Mouse (Mus musculus): ENCODE results near the gene Abcg1. TPM values are rescaled to one million over a fixed set of nuclear protein-coding genes. Genes with fewer than 3 reads are reported as not detected.

The Abcg1 gene
- 15.3 and 17.5 TPM in 2 replicates for polyA plus RNA-seq (2016; fragmentation: Nextera tagmentation; extraction: Ambion mirVana)

DNA sequence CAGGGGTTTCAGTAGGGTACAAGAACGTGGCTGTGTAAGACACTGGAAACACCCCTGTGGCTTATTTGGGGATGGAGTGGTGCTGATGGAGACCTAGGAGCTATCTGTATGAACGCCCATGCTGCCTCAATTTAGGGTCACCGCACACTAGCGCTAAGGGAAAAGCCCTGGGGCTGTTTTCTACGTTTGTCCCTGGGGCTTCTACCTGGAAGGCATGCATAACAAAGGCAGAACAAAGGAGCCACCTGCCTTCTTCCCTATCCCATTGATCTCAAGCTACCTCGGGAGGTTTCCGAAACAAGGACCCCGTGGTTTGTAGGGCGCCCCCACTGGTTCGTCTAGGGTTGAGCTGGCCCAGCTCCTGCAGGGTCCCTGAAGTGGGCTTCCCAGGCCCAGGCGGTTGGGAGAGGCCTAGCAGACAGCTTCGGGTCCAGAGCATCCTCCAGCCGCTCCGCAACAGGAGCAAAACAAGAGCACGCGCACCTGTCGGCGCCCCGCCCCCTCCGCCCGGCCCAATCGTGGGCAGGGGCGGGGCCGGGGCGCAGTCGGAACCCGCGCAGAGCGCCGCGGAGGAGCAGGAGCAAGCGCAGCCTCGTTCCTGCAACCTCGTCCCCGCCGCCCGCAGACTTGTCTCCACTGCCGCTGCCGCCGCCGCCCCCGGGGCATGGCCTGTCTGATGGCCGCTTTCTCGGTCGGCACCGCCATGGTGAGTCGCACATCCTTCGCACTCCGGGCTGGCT lies at the start of gene Abcg1:
Gene Abcg1 (plus strand): TSS at position 525 of the 740 bp plus-strand sequence.
- Histone ChIP-seq H3K27ac (peak within 1 kb of the TSS; percentile 80), H3K36me3 (no peaks in the 10 kb centered on the region), H3K4me2 (replicated peaks) (peak within 1 kb of the TSS; percentile 93), H3K4me1 (peaks cover 27% of the 10 kb centered on the region), H3K4me3 (peak within 1 kb of the TSS; percentile 60), H3K27me3 (peaks cover 16% of the 10 kb centered on the region), H3K9me3 (replicated peaks) (peaks cover 10% of the 10 kb centered on the region), H3K9ac (peak within 1 kb of the TSS; percentile 71)
- 1% methylated on average over 49 of the region's 49 CpGs for WGBS
- ATAC-seq (ENCODE audit: low FRiP score): peak; percentile 79

DNA sequence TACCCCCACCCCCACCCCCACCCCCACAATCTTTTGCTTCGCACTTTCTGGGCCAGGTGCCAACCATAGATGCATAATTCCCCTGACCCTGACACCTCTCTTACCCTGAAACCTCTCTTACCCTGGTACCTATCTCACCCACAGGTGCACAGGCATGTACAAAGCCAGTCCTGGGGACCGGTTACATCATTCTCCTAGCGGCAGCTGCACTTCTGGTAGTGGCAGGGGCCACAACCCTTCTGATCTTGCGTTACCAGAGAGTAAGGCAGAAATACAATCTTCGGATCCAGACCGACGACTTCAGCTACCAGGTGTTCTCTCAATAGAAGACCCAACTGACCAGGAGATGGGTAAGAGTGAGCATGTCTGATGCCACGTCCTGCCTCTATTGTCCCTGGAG lies 49.1 kb upstream of the Abcg1 start:
- Histone ChIP-seq H3K4me1 (no peaks in the 10 kb centered on the region), H3K27ac (no peak overlapping the region), H3K9me3 (replicated peaks) (no peaks in the 10 kb centered on the region), H3K36me3 (no peaks in the 10 kb centered on the region), H3K4me2 (replicated peaks) (no peak overlapping the region), H3K27me3 (no peaks in the 10 kb centered on the region), H3K9ac (no peak overlapping the region), H3K4me3 (no peak overlapping the region)
- WGBS: 83% methylated on average over 8 of the region's 8 CpGs
- no peak for ATAC-seq (ENCODE audit: low FRiP score)

DNA sequence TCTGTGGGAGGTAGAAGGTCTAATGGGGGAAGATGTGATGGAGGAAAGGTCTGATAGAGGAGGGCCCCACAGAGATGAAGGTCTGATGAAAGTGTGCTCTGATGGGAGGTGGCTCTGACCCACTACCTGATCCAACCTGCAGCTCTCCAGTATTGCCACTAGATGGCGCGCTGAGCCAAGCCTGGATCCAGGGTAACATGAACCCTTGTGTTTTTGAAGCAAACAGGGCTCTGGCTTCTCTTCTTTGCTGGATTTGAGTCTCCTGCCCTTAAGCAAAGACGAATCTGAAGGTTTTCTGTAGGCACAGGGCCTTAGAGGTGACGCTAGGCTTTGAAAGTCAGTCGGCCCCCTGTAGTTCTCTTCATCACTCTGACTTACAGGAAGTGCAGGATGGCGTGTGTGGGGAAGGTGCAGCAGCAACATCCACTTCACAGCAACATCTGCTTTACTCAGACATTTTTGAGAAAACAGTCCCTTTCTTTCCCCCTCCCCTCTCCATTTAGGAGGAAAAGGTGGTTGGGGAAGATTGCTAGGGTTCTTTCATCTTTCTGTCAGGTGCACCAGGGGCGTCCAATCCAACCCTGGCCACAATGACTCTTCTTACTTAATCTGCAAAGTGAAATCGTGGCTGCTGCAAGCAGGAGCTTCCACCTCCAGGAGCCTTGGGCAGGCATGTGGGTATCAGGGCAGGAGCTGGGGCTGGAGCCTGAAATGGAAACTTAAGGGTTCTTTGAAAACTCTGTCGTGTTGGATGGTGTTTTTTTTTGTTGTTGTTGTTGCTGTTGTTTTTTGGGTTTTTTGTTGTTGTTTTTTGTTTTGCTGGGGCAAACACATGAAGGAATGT lies 45.7 kb upstream of the Abcg1 start:
- Histone ChIP-seq H3K36me3 (no peaks in the 10 kb centered on the region), H3K27me3 (no peaks in the 10 kb centered on the region), H3K4me1 (no peaks in the 10 kb centered on the region), H3K4me2 (replicated peaks) (no peak overlapping the region), H3K9ac (no peak overlapping the region), H3K27ac (no peak overlapping the region), H3K4me3 (no peak overlapping the region), H3K9me3 (replicated peaks) (peaks cover 8% of the 10 kb centered on the region; the same call in 1 of the 2 replicates)
- 35% methylated on average over 9 of the region's 9 CpGs for WGBS
- ATAC-seq (ENCODE audit: low FRiP score): no peak

DNA sequence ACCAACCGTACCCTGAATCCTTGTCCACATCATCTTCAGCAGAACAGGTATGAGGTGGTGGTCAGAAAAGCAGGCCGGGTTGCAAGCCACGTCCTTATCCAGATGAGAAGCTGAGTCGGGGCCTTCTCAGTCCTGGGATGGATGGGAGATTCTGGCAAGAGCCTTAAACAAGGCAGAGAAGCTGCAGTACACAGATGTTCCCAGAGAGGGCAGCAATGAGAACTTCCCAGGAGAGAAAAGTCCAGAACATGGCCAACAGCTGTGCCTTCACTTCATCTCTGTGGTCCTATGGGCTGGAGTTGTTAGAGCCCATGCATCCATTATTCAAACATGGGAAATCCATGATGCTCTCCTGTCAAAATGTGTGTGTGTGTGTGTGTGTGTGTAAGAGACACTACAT lies 39.2 kb upstream of the Abcg1 start:
- no peak overlapping the region for H3K27ac ChIP-seq
- H3K9me3 ChIP-seq (replicated peaks): peaks cover 8% of the 10 kb centered on the region; the same call in 1 of the 2 replicates
- ATAC-seq (ENCODE audit: low FRiP score): no peak
- no peaks in the 10 kb centered on the region for H3K27me3 ChIP-seq
- 70% methylated on average over 4 of the region's 4 CpGs for WGBS
- H3K4me2 ChIP-seq (replicated peaks): no peak overlapping the region
- H3K9ac ChIP-seq: no peak overlapping the region
- no peak overlapping the region for H3K4me3 ChIP-seq
- no peaks in the 10 kb centered on the region for H3K4me1 ChIP-seq
- H3K36me3 ChIP-seq: no peaks in the 10 kb centered on the region

DNA sequence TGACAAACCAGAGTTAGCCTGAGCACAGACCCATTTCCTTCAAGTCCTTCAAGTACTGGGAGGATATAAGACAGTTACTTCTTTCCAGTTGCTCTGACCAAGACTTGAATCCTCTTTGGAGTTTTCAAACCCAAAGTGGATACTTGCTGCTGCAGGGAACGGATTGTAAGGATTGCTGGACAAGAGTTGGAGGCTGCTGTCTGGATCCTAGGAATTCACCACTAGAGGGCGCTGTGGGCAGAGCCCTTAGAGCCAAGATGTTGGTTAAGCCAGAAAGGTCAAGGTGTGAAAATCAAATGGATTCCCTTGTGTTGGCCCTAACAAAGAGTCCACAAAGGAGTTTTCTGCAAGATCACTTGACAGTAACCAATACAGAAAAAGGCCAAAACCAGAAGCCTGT lies 38.0 kb upstream of the Abcg1 start:
- no peak overlapping the region for H3K27ac ChIP-seq
- no peaks in the 10 kb centered on the region for H3K27me3 ChIP-seq
- no peaks in the 10 kb centered on the region for H3K36me3 ChIP-seq
- ATAC-seq (ENCODE audit: low FRiP score): no peak
- H3K4me3 ChIP-seq: no peak overlapping the region
- H3K9me3 ChIP-seq (replicated peaks): peaks cover 8% of the 10 kb centered on the region; the same call in 1 of the 2 replicates
- H3K4me1 ChIP-seq: no peaks in the 10 kb centered on the region
- 7% methylated on average over 2 of the region's 2 CpGs for WGBS
- no peak overlapping the region for H3K9ac ChIP-seq
- H3K4me2 ChIP-seq (replicated peaks): no peak overlapping the region

DNA sequence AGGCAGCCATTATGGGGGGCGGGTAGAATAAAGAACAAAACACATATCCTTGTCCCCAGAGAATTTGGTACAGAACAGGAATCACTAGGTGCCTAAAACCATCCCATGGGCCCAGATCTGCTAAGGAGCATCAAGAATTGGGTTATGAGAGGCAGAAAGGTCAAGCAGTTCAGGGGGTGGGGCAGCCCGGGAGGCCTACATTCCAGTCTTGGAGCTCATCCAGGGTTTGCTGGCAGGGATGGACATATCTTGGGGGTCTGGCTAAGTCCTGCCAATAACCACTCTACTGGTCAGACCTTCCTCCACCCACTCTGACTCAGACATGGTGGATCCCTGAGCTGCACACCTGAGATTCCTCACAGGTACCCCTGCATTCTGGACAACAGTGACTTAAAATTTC lies 37.4 kb upstream of the Abcg1 start:
- no peak overlapping the region for H3K27ac ChIP-seq
- H3K4me1 ChIP-seq: no peaks in the 10 kb centered on the region
- H3K9me3 ChIP-seq (replicated peaks): peaks cover 8% of the 10 kb centered on the region; the same call in 1 of the 2 replicates
- no peak for ATAC-seq (ENCODE audit: low FRiP score)
- H3K27me3 ChIP-seq: no peaks in the 10 kb centered on the region
- no peak overlapping the region for H3K4me3 ChIP-seq
- WGBS: 90% methylated on average over 2 of the region's 2 CpGs
- no peak overlapping the region for H3K4me2 ChIP-seq (replicated peaks)
- no peak overlapping the region for H3K9ac ChIP-seq
- H3K36me3 ChIP-seq: no peaks in the 10 kb centered on the region

DNA sequence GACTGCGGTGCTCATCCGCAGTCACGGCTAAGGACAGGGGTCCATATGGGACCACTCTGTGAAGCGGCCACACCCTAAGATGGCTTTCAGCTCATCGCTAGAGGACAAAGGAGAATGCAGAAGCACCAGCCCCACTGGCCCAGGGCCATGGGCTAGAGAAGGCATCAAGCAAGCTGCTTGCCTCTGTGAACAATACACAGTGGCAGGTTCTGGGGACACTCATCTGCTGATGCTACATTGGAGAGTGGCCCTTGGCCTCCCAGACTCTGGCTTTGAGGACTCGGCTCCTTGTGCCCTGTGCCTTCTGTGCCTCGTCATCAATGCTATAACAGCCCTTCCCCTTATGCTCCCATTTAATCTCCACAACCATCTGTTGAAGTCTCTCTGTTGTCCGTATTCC lies 36.2 kb upstream of the Abcg1 start:
- Histone ChIP-seq H3K4me1 (no peaks in the 10 kb centered on the region), H3K4me2 (replicated peaks) (no peak overlapping the region), H3K4me3 (no peak overlapping the region), H3K9ac (no peak overlapping the region), H3K9me3 (replicated peaks) (peaks cover 5% of the 10 kb centered on the region; the same call in 1 of the 2 replicates), H3K27ac (no peak overlapping the region), H3K27me3 (no peaks in the 10 kb centered on the region), H3K36me3 (no peaks in the 10 kb centered on the region)
- ATAC-seq (ENCODE audit: low FRiP score): no peak
- 81% methylated on average over 8 of the region's 8 CpGs for WGBS

DNA sequence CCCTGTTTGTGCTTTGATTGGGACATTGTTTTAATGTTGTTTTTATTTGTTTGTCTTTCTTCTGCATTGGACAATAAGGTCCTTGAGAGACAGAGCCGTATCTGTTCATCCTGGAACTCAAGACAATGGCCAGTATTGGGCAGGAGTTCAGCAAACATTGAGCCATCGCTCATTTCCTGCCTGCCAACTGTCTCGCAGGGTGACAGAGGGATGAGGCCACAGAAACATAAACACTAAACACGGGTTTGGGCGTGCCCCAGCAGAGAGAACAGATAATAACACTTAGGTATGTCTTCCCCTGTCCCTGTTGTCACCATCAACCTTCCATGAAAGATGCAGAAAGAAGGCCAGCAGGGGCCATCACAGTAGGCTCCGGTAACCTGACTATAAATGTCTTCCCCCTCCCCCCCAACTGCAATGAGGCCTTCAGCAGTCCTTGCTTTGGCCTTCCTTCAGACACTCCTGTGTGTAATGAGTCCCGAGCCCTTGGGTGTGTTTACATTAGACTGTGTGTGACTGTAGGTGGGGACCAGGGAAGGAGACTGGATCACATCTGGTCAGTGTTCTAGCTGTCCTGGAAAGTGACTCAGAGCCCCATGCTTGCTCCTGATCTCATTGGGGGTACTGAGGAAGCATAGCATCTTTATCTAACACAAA lies 33.2 kb upstream of the Abcg1 start:
- H3K4me3 ChIP-seq: no peak overlapping the region
- H3K9ac ChIP-seq: no peak overlapping the region
- 72% methylated on average over 7 of the region's 7 CpGs for WGBS
- no peak overlapping the region for H3K4me2 ChIP-seq (replicated peaks)
- H3K4me1 ChIP-seq: no peaks in the 10 kb centered on the region
- no peaks in the 10 kb centered on the region for H3K27me3 ChIP-seq
- H3K9me3 ChIP-seq (replicated peaks): no peaks in the 10 kb centered on the region
- no peak overlapping the region for H3K27ac ChIP-seq
- H3K36me3 ChIP-seq: no peaks in the 10 kb centered on the region
- no peak for ATAC-seq (ENCODE audit: low FRiP score)

DNA sequence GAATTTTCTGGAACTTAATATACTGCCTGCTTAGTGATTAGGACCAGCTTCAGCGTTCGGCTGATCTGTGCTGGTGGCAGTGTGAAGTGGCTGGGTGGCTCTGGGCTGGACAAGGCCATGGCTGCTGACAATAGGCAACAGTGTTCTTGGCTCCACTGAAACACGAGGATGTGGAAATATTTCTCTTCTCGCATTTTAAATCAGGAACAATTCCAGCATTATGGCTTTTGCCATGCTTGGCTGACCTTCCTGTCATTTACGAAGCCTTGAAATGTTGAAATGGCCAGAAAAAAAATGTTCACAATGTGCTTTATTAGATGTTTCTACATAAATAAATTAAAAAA lies 32.7 kb upstream of the Abcg1 start:
- ATAC-seq (ENCODE audit: low FRiP score): no peak
- WGBS: 65% methylated on average over 5 of the region's 5 CpGs
- Histone ChIP-seq H3K9me3 (replicated peaks) (no peaks in the 10 kb centered on the region), H3K4me1 (no peaks in the 10 kb centered on the region), H3K27me3 (no peaks in the 10 kb centered on the region), H3K27ac (no peak overlapping the region), H3K36me3 (no peaks in the 10 kb centered on the region), H3K4me3 (no peak overlapping the region), H3K9ac (no peak overlapping the region), H3K4me2 (replicated peaks) (no peak overlapping the region)

DNA sequence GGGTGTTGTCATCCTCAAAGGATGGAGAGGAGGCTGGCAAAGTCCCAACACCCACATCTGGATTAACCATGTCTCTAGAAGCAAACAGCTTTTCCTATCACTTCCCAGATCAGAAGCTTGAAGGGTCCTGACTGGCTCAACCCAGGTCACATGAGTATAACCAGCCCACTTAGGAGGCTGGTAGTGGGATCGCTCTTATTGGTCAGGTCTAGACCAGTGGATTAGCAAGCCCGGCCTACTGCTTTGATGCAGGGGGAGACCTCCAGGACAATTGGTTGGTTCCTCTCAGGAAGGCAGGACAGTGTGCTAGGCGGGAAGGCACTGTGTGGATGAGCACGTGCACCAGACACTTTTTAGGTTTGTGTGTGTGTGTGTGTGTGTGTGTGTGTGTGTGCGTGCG lies 30.5 kb upstream of the Abcg1 start:
- no peak overlapping the region for H3K9ac ChIP-seq
- no peak for ATAC-seq (ENCODE audit: low FRiP score)
- H3K9me3 ChIP-seq (replicated peaks): peaks cover 4% of the 10 kb centered on the region; the same call in 1 of the 2 replicates
- no peaks in the 10 kb centered on the region for H3K27me3 ChIP-seq
- no peaks in the 10 kb centered on the region for H3K4me1 ChIP-seq
- H3K27ac ChIP-seq: no peak overlapping the region
- 89% methylated on average over 6 of the region's 6 CpGs for WGBS
- no peak overlapping the region for H3K4me2 ChIP-seq (replicated peaks)
- no peak overlapping the region for H3K4me3 ChIP-seq
- H3K36me3 ChIP-seq: no peaks in the 10 kb centered on the region

DNA sequence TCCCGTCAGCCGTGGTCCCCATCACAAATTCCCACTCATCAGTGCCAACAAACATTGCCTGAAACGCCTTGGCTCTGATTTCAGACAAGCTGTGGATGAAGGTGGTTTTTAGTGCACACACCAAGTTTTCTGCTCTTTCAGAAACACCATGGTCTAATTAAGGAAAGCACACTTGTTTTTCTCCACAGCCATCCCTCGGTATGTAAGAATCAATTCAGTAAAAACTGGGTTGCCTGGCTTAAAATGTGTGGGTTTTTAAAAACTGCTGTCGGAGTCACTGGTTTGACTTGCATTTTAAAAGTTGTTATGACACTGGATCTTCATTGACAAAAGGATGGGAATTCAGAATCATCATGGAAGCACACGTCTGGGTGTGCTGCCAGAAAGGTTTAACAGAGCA lies 29.8 kb upstream of the Abcg1 start:
- Histone ChIP-seq H3K4me3 (no peak overlapping the region), H3K9me3 (replicated peaks) (peaks cover 9% of the 10 kb centered on the region; the same call in 1 of the 2 replicates), H3K27ac (no peak overlapping the region), H3K36me3 (no peaks in the 10 kb centered on the region), H3K4me2 (replicated peaks) (no peak overlapping the region), H3K9ac (no peak overlapping the region), H3K4me1 (no peaks in the 10 kb centered on the region), H3K27me3 (no peaks in the 10 kb centered on the region)
- 91% methylated on average over 6 of the region's 6 CpGs for WGBS
- ATAC-seq (ENCODE audit: low FRiP score): no peak

DNA sequence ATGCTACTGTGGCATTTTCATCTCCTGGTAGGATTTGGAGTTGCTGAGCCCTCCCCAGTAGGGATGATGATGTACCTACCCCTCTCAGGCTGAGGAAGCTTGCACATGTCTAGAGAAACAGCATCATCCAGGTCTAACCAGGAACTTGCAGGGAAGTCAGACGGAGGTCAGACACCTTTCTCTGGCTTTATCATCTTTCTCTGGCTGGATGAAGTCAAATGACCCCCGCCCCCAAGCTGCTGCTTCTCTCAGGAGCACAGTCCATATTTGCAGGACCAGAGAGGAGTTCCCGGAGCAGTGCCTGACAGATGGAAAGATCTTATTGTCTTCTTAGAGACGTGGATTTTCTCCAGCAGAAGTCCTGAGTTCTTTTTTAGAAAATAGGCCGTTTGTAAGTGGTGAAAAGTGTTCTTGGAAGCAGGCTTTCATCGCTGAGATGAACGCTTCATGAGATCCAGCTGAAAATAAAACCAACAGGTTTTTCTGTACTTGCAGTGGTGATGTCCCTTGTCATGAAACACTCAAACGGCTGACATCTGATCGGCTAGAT lies 28.6 kb upstream of the Abcg1 start:
- H3K27me3 ChIP-seq: no peaks in the 10 kb centered on the region
- ATAC-seq (ENCODE audit: low FRiP score): no peak
- 82% methylated on average over 9 of the region's 9 CpGs for WGBS
- no peaks in the 10 kb centered on the region for H3K36me3 ChIP-seq
- H3K4me1 ChIP-seq: peaks cover 5% of the 10 kb centered on the region
- peaks cover 9% of the 10 kb centered on the region; the same call in 1 of the 2 replicates for H3K9me3 ChIP-seq (replicated peaks)
- H3K4me2 ChIP-seq (replicated peaks): no peak overlapping the region
- H3K9ac ChIP-seq: no peak overlapping the region
- no peak overlapping the region for H3K27ac ChIP-seq
- H3K4me3 ChIP-seq: no peak overlapping the region

All from hindbrain, embryonic 12.5 days (tissue).